Mouse (Mus musculus): ENCODE measurements around the gene Klrc2. TPM values are rescaled to one million over a fixed set of nuclear protein-coding genes. Genes with fewer than 3 reads are reported as not detected.
"Not testable (repeated sequence)": the region's sequence is repeated elsewhere in the genome, so short reads cannot be mapped to it uniquely, and the experiment has no call there.

Klrc2 gene
- total RNA-seq (2021) = not detected
- long read RNA-seq, experiment 1 = 0 reads
- long read RNA-seq, experiment 2 = 0 reads

DNA sequence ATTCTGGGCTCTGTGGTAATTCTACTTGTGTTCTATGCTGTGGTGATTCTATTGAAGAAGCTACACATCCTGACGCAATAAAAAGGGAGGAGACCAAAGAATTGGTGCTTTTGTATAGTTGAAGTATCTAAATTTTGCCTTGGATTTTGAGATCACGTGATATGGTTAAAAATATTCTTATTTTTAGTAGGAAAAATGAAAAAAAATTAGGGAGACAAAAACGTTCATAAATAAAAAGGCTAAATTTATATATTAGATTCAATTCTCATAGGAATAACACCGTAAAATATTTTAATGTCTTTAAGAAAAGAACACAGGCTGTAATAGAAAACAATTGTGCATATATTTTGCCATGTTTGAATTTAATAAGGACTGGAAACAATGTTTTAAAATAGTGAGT lies at the start of gene Klrc2:
TSS of gene Klrc2 (minus strand) at position 101 of the 400 bp plus-strand sequence.
- not testable (repeated sequence) for DNase-seq

DNA sequence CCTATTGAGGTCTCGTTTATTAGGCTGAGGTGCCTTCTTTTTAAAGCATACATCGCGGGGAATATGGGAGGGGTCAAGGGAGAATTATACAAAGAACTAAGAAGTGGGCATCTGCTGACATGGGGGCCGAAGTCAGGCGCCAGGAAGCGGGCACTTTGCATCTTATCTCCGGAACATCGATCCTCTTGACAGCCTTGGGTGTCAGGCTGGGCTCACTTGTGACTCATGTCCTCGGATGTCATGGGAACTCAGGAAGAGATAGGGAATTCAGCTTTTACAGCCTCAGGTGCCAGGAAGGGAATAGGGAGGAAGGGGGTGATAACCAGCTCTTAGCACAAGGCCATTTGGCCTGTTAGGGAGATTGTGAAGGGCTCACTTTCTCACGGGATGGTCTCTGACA lies 30.9 kb upstream of the Klrc2 start:
- not testable (repeated sequence) for DNase-seq

DNA sequence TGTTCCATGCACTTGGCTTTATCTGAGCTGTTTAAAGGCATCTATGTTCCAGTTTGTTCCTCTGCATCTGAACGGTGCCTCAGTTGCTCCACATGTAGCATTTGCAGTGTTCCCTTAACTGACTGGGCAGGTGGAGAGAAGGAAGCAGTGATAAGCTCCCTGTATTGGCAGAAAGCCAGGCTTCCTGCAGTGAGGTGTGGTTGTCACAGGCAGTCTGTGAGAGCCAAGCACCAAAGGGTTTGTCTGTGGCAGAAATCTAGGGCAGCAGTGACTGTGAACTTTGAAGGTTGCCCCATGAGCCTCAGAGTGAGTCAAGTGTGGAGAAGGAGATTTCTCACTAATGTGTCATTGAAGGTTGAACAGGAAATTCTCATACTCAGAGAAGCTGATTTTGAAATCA lies 19.9 kb upstream of the Klrc2 start:
- no peak for DNase-seq

DNA sequence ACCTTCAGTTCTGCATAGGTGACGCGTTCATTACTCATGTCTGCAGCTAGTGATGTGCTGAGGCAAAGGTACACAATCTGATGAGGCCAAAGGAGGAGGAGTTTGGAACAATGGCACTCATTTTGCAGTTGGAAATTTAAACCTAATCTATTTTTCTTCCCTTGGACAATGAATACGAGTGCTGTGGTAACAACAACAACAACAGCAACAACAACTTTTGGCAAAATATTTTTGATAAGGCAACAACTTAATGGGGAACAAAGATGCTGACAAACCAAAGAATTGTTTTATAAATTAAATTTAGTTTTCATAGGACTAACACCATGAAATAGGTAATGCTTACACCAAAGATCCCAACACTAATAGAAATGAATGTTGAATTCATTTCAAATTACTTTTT lies 18.4 kb upstream of the Klrc2 start, which contains the start of gene Klrc1:
TSS of gene Klrc1 (minus strand) at position 101 of the 400 bp plus-strand sequence.
- DNase-seq = no peak

DNA sequence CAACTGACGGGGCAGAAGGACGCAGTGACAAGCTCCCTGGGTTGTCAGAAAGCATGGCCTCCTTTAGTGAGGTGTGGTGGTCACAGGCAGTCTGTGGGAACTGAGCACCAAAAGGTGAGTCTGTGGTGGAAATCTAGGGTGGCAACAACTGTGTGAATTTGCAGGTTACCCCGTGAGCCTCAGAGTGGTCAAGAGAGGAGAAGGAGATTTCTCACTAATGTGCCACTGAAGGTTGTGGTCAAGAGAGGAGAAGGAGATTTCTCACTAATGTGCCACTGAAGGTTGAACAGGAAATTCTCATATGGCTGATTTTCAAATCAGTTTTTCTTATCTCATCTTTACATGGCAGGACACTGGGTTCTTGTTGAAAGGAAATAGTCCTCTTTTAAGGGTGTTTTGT lies 812 bp upstream of the Klrc2 start:
- DNase-seq = not testable (repeated sequence)

DNA sequence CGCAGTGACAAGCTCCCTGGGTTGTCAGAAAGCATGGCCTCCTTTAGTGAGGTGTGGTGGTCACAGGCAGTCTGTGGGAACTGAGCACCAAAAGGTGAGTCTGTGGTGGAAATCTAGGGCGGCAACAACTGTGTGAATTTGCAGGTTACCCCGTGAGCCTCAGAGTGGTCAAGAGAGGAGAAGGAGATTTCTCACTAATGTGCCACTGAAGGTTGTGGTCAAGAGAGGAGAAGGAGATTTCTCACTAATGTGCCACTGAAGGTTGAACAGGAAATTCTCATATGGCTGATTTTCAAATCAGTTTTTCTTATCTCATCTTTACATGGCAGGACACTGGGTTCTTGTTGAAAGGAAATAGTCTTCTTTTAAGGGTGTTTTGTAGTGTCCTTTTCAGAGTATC lies 16.4 kb downstream of the Klrc2 start:
- DNase-seq = not testable (repeated sequence)

DNA sequence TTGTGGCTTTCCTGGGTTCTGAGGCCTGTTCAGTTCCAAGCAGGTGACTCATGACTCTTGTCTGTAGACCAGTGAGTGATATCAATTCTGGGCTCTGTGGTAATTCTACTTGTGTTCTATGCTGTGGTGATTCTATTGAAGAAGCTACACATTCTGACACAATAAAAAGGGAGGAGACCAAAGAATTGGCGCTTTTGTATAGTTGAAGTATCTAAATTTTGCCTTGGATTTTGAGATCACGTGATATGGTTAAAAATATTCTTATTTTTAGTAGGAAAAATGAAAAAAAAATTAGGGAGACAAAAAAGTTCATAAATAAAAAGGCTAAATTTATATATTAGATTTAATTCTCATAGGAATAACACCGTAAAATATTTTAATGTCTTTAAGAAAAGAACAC lies 17.3 kb downstream of the Klrc2 start, which contains the start of gene Klrc3:
TSS of gene Klrc3 (minus strand) at position 101 of the 400 bp plus-strand sequence.
- DNase-seq = not testable (repeated sequence)

DNA sequence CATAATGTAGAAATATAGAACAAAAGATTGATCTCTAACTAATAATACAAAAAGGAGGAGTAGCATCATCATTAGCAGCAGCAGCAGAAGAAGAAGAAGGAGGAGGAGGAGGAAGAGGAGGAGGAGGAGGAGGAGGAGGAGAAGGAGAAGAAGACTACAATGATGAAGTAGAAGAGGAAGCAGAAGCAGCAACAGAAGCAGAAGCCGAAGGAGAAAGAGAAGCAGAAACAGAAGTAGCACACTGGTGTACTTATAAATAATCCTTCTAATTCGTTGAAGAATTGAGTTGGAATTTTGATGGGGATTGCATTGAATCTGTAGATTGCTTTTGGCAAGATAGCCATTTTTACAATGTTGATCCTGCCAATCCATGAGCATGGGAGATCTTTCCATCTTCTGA lies 29.4 kb downstream of the Klrc2 start:
- DNase-seq = not testable (repeated sequence)

DNA sequence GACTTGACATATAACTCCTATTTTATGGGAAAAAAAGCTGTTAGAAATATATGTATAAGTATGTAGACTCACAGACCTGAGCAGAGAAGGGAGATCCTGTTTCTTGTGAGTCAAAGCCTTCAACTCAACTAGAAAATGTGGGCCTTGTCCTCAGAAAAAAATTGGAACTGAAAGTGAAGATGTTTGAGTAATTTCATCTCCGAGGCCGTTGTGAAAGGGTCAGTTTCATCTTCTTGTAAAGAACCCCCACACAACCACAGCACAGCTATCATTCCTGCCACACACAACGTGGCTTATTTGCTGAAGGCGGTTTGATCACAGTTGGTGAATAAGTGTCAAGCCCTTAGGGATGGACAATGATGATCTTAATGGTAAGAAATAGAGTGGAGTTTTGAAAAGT lies 36.8 kb downstream of the Klrc2 start, which contains the start of gene Klrk1:
TSS of gene Klrk1 (minus strand) at position 130 of the 400 bp plus-strand sequence.
- DNase-seq = no peak

DNA sequence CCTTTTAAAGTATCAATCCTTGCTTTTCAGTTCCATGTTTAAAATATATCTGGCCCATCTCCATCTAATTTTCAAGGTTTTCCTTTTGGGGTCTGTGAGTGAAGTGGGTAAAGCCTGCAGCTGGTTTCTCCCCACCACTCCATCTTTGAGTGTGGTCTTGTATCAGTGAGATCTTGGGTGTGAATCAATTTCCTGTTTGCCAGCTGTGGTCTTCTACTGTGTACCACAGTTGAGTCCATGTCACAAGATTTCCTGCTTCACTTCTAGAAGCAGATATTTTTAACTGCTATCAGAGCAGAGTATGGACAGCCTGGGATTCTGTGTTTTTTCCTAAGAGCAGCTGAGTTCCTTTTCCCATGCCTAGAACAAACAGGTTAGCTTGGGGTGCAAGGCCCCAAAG lies 52.1 kb downstream of the Klrc2 start:
- no peak for DNase-seq

Small RNAs within 50 kb of the gene (microRNA-seq; reads per million reads assigned to microRNA genes)
- gene Mir680-1 = 0 reads per million in 2 experiments

Other genes with a start within 250 kb of the Klrc2 start
- 1 to 10 TPM; 4.8 to 6.3 TPM for gene Clec1a, start 208.7 kb downstream of the Klrc2 start, total RNA-seq (2021)
- gene Olr1, start 153.5 kb downstream of the Klrc2 start, total RNA-seq (2021) = under 1 TPM in 1 of 2 experiments, not detected in 1; 0.11 TPM
- gene Tmem52b, start 148.1 kb downstream of the Klrc2 start, total RNA-seq (2021) = not detected
- 10 to 100 TPM; 30.3 to 32.8 TPM for gene Gabarapl1, start 127.5 kb downstream of the Klrc2 start, total RNA-seq (2021)
- gene Klre1, start 82.8 kb downstream of the Klrc2 start, total RNA-seq (2021) = not detected
- not detected for gene Klrd1, start 68.9 kb downstream of the Klrc2 start, total RNA-seq (2021)
- not detected for gene Klrk1, start 36.8 kb downstream of the Klrc2 start, total RNA-seq (2021)
- not detected for gene Klrc3, start 17.4 kb downstream of the Klrc2 start, total RNA-seq (2021)
- gene Klrc1, start 18.3 kb upstream of the Klrc2 start, total RNA-seq (2021) = not detected
- not detected for gene Klri1, start 56.4 kb upstream of the Klrc2 start, total RNA-seq (2021)
- gene Klri2, start 79.8 kb upstream of the Klrc2 start, total RNA-seq (2021) = not detected
- not detected for gene Gm156, start 123.6 kb upstream of the Klrc2 start, total RNA-seq (2021)
- not detected for gene Gm17631, start 202.0 kb upstream of the Klrc2 start, total RNA-seq (2021)
- gene Klra17, start 216.0 kb upstream of the Klrc2 start, total RNA-seq (2021) = under 1 TPM in 1 of 2 experiments, not detected in 1; 0.23 TPM

Data from gastrocnemius, postnatal 10 days (tissue).